Mouse (Mus musculus) heart, adult 18-20 months (tissue): ENCODE results near the gene Lamp1. TPM values are rescaled to one million over a fixed set of nuclear protein-coding genes. Genes with fewer than 3 reads are reported as not detected.

ENCODE experiments used
- DNase-seq, 2 experiments: peaks; one replicate each; pipeline ENCODE4 v3.0.0; 2021 to 2022; ENCODE audit warnings: mixed read lengths in 1 of 2
- long read RNA-seq, 2 experiments: library from polyadenylated mRNA; stranded (forward); transcript quantifications; one replicate each; pipeline ENCODE4 v2.0.0; 2021
- total RNA-seq, 2 experiments: library from RNA; stranded (reverse); gene quantifications; 2 replicates each; pipeline ENCODE4 v1.2.3; 2021

The Lamp1 gene
- 100 to 1,000 TPM; 405 to 445 TPM for total RNA-seq
- long read RNA-seq, experiment 1, transcript Lamp1-201 (9 exons, 2,229 nt) = major isoform, 419 of 502 reads
- long read RNA-seq, experiment 1, partial matches to known transcripts = 57 of 502 reads
- long read RNA-seq, experiment 1, other reads (novel, unspliced or antisense) = 26 of 502 reads
- long read RNA-seq, experiment 2, transcript Lamp1-201 (9 exons, 2,229 nt) = major isoform, 257 of 327 reads
- long read RNA-seq, experiment 2, partial matches to known transcripts = 58 of 327 reads
- long read RNA-seq, experiment 2, other reads (novel, unspliced or antisense) = 12 of 327 reads

GRCm38 (mm10) chr8:13158718-13159376, at the start of gene Lamp1:
Lamp1 (plus strand) TSS chr8:13159161.
- DNase-seq = peak; percentile 99

- DNase-seq = no peak
These were observed 49.5 kb upstream of the Lamp1 start for GRCm38 (mm10) chr8:13109416-13109960.

- DNase-seq = peak in 1 of 2 experiments; percentile 10
These were observed 47.0 kb upstream of the Lamp1 start for GRCm38 (mm10) chr8:13111917-13112316.

- no peak for DNase-seq
These were observed 45.7 kb upstream of the Lamp1 start for GRCm38 (mm10) chr8:13113232-13113631.

- no peak for DNase-seq
These were observed 41.9 kb upstream of the Lamp1 start for GRCm38 (mm10) chr8:13117096-13117495.

- DNase-seq = no peak
These were observed 40.4 kb upstream of the Lamp1 start for GRCm38 (mm10) chr8:13118516-13118915.

GRCm38 (mm10) chr8:13120882-13121665, 37.9 kb upstream of the Lamp1 start:
- no peak for DNase-seq

GRCm38 (mm10) chr8:13122887-13123421, 36.0 kb upstream of the Lamp1 start:
- no peak for DNase-seq

- DNase-seq = no peak
These were observed 34.1 kb upstream of the Lamp1 start for GRCm38 (mm10) chr8:13124897-13125296.

- DNase-seq = peak; percentile 37 to 79
These were observed 26.7 kb upstream of the Lamp1 start for GRCm38 (mm10) chr8:13132220-13132619.

GRCm38 (mm10) chr8:13139641-13140182, 19.2 kb upstream of the Lamp1 start:
- no peak for DNase-seq

- DNase-seq = no peak
These were observed 17.3 kb upstream of the Lamp1 start for GRCm38 (mm10) chr8:13141681-13142080.

GRCm38 (mm10) chr8:13148476-13148875, 10.5 kb upstream of the Lamp1 start:
- DNase-seq = no peak

- no peak for DNase-seq
These were observed 9.7 kb upstream of the Lamp1 start for GRCm38 (mm10) chr8:13149287-13149686.

- DNase-seq = no peak
These were observed 9.1 kb upstream of the Lamp1 start for GRCm38 (mm10) chr8:13149866-13150265.

- no peak for DNase-seq
These were observed 8.0 kb upstream of the Lamp1 start for GRCm38 (mm10) chr8:13150929-13151328.

- no peak for DNase-seq
These were observed 4.9 kb upstream of the Lamp1 start for GRCm38 (mm10) chr8:13154099-13154498.

GRCm38 (mm10) chr8:13155358-13155757, 3.6 kb upstream of the Lamp1 start:
- peak in 1 of 2 experiments; percentile 49 for DNase-seq

GRCm38 (mm10) chr8:13156327-13157097, 2.4 kb upstream of the Lamp1 start:
- peak; percentile 54 to 69 for DNase-seq

GRCm38 (mm10) chr8:13159377-13159881, 468 bp downstream of the Lamp1 start:
- no peak for DNase-seq

- DNase-seq = no peak
These were observed 1.7 kb downstream of the Lamp1 start for GRCm38 (mm10) chr8:13160691-13161090.
